Mouse (Mus musculus): ENCODE results near the gene Gm26938. TPM values are rescaled to one million over a fixed set of nuclear protein-coding genes. Genes with fewer than 3 reads are reported as not detected.

Gm26938 gene
- not detected for polyA plus RNA-seq (2015; fragmentation: Illumina TruSeq; extraction: RNeasy Lipid Tissue Mini Kit (QIAGEN cat#74804); ENCODE audit: insufficient read depth, low replicate concordance)

DNA sequence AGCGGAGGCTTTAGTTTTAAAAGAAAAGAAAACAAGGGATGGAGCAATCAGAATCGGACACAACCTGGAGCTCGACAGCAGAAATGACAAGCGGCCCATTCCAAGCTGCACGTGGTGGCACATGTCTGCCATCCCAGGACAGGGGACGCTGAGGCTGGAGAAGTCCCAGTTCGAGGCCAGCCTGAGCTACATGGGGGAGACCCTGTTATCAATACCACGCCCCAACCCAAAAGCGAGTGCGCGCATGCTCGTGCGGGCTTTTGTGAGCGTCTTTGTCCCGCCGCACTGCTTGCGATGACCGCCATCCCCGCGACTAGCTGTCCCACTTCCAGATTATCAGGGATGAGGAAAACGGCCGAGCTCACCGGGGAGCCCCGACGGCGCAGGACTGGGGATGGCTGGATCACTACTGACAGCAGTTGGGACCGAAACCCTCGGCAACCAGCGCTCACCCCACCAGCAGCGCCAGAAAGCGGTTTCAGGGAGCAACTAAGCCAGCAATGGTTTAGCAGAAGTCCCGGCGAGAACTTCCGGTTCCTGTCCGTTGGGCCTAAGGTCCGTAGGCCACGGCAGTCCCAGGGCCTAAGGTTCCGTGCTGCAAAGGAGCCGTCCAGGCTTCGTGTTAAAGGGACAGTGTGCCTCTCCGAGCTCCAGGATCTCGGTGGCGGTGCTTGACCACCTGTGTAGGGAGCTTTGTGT, at the start of gene Gm26938, which contains the start of gene Psmg3:
Gene Gm26938 (minus strand): TSS at position 51 of the 699 bp plus-strand sequence.
Gene Psmg3 (minus strand): TSS at position 529 of the 699 bp plus-strand sequence.

DNA sequence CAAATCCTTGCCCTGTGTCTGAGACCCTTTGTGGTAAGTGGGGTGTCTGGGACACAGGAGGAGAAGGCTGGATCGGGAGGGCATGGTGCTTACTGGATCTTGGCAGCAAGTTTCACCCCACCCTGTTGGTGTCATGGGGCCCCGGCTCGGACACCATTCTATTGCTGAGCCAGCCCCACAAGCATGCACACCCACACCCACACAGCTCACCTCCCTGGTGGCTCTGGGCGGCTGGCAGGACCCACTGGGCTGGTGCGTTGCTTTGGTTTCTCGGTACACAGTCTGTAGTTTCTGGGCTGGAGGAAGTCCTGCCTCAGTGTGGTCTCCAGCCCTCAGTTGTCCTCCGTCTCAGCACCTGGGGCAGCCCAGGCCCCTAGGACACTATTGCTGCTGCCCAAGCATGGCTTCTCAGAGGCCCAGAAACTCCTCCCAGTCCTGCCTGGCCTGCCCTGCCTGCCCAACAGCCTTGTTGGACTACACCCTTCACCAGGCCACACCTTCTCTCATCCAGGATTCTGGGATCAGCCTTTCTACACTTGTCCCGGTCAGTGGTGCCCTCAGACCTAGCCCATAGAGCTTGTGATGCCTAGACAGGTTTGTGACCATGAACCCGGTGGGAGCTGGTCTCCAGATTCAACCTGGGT, 6.5 kb downstream of the Gm26938 start, which contains the start of gene Tmem184a:
Gene Tmem184a (minus strand): TSS at position 380 of the 644 bp plus-strand sequence.

DNA sequence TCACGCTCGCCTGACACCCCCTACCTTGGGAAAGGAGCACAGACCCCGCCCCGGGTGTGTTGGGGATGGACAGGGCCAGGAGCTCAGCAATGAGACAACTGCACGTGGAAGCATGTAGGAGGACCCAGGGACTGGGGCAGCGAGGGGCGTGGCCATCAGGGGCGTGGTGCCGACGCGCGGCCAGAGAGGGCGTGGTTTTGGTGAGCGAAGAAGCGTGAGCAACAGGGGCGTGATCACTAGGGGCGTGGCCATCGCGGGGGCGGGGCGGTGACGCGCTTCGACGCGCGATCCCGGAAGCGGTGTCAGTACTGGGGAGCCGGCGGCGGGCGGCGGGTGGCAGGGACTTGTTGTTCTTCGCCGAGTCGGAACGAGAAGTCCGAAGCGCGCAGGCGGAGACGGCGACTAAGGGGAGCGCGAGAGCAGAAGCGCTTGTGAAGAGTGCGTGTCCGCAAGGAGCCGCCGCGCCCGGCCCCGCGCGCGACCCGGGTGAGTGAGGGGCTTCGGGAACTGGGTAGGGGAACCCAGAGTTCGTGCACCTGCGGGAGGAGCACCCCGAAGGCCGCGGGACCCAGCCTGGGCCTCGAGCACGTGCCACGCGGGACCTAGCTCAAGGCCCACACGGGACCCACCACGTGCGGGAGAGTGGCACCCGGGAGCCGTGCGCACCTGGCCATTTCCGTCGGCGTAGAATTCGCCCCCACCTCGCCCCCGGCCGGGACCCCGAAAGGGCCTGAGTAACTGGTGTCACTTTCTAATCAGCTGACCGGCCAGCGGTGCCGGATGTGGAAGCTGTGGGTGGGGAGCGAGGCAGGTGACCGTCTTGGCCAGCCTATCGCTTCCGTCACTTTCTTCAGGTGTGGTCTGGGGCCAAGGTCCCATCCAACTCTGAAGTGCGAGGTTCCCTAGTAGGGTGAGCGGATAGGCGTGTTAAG, 34.7 kb downstream of the Gm26938 start, which contains the start of gene Mafk:
Gene Mafk (plus strand): TSS at position 287 of the 932 bp plus-strand sequence.

DNA sequence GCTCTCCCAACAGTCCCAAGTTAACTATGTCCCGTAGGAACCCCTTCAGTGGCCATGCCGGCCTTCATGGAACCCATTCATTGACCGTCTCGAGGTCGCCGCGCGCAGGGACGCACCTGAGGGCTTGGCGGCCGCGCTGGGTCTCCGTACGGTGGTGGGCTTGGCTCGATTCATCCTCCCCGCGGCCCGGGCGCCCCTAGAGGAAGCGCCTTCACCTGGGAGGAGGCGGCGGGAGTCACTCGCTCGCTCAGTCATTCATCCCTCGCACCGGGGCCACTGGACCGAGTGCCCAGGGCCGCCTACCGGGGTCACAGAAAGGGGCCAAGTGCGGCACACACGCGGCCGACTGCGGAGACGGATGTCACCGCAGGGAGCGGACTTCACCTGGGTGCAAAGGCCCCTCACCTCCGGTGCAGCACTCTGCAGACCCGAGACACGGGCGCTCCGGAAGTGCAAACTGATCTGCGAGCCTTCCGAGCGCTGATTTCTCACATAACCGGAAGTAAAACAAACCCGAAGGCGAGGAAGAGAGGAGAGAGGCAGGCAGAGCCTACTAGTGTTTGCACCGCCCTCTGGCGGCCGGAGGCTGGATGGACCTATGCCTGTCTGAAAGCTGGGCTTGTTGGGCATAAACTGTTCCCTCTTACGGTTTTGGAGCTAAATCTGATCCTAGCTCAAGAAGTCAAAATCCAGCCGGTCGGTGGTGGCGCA, 50.8 kb downstream of the Gm26938 start, which contains the start of gene Ints1:
Gene Ints1 (minus strand): TSS at position 459 of the 711 bp plus-strand sequence.

Other genes with a start within 250 kb of the Gm26938 start
- gene Micall2, start 90.1 kb downstream of the Gm26938 start, polyA plus RNA-seq (2015; fragmentation: Illumina TruSeq; extraction: RNeasy Lipid Tissue Mini Kit (QIAGEN cat#74804); ENCODE audit: insufficient read depth, low replicate concordance), result 3.1 TPM
- gene Ints1, start 50.7 kb downstream of the Gm26938 start, polyA plus RNA-seq (2015; fragmentation: Illumina TruSeq; extraction: RNeasy Lipid Tissue Mini Kit (QIAGEN cat#74804); ENCODE audit: insufficient read depth, low replicate concordance), result 20.7 TPM
- 13.5 TPM for gene Mafk, start 34.9 kb downstream of the Gm26938 start, polyA plus RNA-seq (2015; fragmentation: Illumina TruSeq; extraction: RNeasy Lipid Tissue Mini Kit (QIAGEN cat#74804); ENCODE audit: insufficient read depth, low replicate concordance)
- not detected for gene Tmem184a, start 6.5 kb downstream of the Gm26938 start, polyA plus RNA-seq (2015; fragmentation: Illumina TruSeq; extraction: RNeasy Lipid Tissue Mini Kit (QIAGEN cat#74804); ENCODE audit: insufficient read depth, low replicate concordance)
- gene Psmg3, start 478 bp upstream of the Gm26938 start, polyA plus RNA-seq (2015; fragmentation: Illumina TruSeq; extraction: RNeasy Lipid Tissue Mini Kit (QIAGEN cat#74804); ENCODE audit: insufficient read depth, low replicate concordance), result 6.0 TPM
- gene Elfn1, start 81.5 kb upstream of the Gm26938 start, polyA plus RNA-seq (2015; fragmentation: Illumina TruSeq; extraction: RNeasy Lipid Tissue Mini Kit (QIAGEN cat#74804); ENCODE audit: insufficient read depth, low replicate concordance), result not detected

Data from spleen, adult 10 weeks (tissue).